Mouse (Mus musculus): ENCODE data around the gene Odr4.

Odr4 gene

GRCm38 (mm10) chr1:150392638-150393487, at the start of gene Odr4, which contains the start of gene Tpr:
Gene Odr4 (minus strand): TSS chr1:150393080.
Gene Tpr (plus strand): TSS chr1:150392838.
- DNase-seq (ENCODE audit: low read depth, low spot score) = peak; percentile 99

GRCm38 (mm10) chr1:150441731-150442130, 48.9 kb upstream of the Odr4 start:
- peak; percentile 4 for DNase-seq (ENCODE audit: low read depth, low spot score)

GRCm38 (mm10) chr1:150438641-150439040, 45.8 kb upstream of the Odr4 start:
- DNase-seq (ENCODE audit: low read depth, low spot score) = no peak

- DNase-seq (ENCODE audit: low read depth, low spot score) = no peak
Measured at GRCm38 (mm10) chr1:150426216-150426615, 33.3 kb upstream of the Odr4 start.

- DNase-seq (ENCODE audit: low read depth, low spot score) = no peak
Measured at GRCm38 (mm10) chr1:150425665-150426064, 32.8 kb upstream of the Odr4 start.

- no peak for DNase-seq (ENCODE audit: low read depth, low spot score)
Measured at GRCm38 (mm10) chr1:150418426-150418825, 25.5 kb upstream of the Odr4 start.

- no peak for DNase-seq (ENCODE audit: low read depth, low spot score)
Measured at GRCm38 (mm10) chr1:150416006-150416405, 23.1 kb upstream of the Odr4 start.

GRCm38 (mm10) chr1:150409996-150410395, 17.1 kb upstream of the Odr4 start:
- no peak for DNase-seq (ENCODE audit: low read depth, low spot score)

GRCm38 (mm10) chr1:150407285-150407684, 14.4 kb upstream of the Odr4 start:
- no peak for DNase-seq (ENCODE audit: low read depth, low spot score)

GRCm38 (mm10) chr1:150404555-150404954, 11.7 kb upstream of the Odr4 start:
- DNase-seq (ENCODE audit: low read depth, low spot score) = no peak

- no peak for DNase-seq (ENCODE audit: low read depth, low spot score)
Measured at GRCm38 (mm10) chr1:150403914-150404313, 11.0 kb upstream of the Odr4 start.

GRCm38 (mm10) chr1:150396001-150396400, 3.1 kb upstream of the Odr4 start:
- no peak for DNase-seq (ENCODE audit: low read depth, low spot score)

GRCm38 (mm10) chr1:150393488-150393852, 590 bp upstream of the Odr4 start:
- no peak for DNase-seq (ENCODE audit: low read depth, low spot score)

GRCm38 (mm10) chr1:150391931-150392637, 796 bp downstream of the Odr4 start:
- no peak for DNase-seq (ENCODE audit: low read depth, low spot score)

- DNase-seq (ENCODE audit: low read depth, low spot score) = no peak
Measured at GRCm38 (mm10) chr1:150389390-150390129, 3.3 kb downstream of the Odr4 start.

GRCm38 (mm10) chr1:150387572-150387971, 5.3 kb downstream of the Odr4 start:
- no peak for DNase-seq (ENCODE audit: low read depth, low spot score)

- DNase-seq (ENCODE audit: low read depth, low spot score) = no peak
Measured at GRCm38 (mm10) chr1:150384138-150384537, 8.7 kb downstream of the Odr4 start.

GRCm38 (mm10) chr1:150374247-150374646, 18.6 kb downstream of the Odr4 start:
- DNase-seq (ENCODE audit: low read depth, low spot score) = no peak

GRCm38 (mm10) chr1:150372895-150373294, 20.0 kb downstream of the Odr4 start:
- no peak for DNase-seq (ENCODE audit: low read depth, low spot score)

GRCm38 (mm10) chr1:150360864-150361263, 32.0 kb downstream of the Odr4 start:
- no peak for DNase-seq (ENCODE audit: low read depth, low spot score)

- no peak for DNase-seq (ENCODE audit: low read depth, low spot score)
Measured at GRCm38 (mm10) chr1:150335111-150335510, 57.8 kb downstream of the Odr4 start.

- no peak for DNase-seq (ENCODE audit: low read depth, low spot score)
Measured at GRCm38 (mm10) chr1:150319205-150319604, 73.7 kb downstream of the Odr4 start, which contains the start of gene Pdc. Gene Pdc (plus strand): TSS chr1:150319417.
